9 mouse cellular contexts compared by ENCODE assay signal in genomic region chr15:101479007-101479665, GRCm38 (mm10). TPM values are rescaled to one million over a fixed set of nuclear protein-coding genes. Genes with fewer than 3 reads are reported as not detected.
DNase-seq lines count a peak whose midpoint lies in the region; ATAC-seq and TF ChIP-seq lines count a peak whose summit lies in the region.
"Had no signal": no experiment of that assay in that cellular context is flagged by ENCODE, and none has a peak within 500 bp of the region (broad histone marks: within the 10 kb centered on the region; RNA-seq: fewer than 3 reads in every experiment).

No protein-coding gene starts in this region.

- H3K4me3 ChIP-seq in embryonic facial prominence, embryonic 13.5 days = peak overlapping the region; percentile 37
- peak overlapping the region; percentile 25 for H3K4me3 ChIP-seq in heart, postnatal 0 days (ENCODE audit: low read depth, low read length)
- H3K4me3 ChIP-seq in liver, embryonic 13.5 days (replicated peaks) = no peak overlapping the region

- no peaks in the 10 kb centered on the region for H3K36me3 ChIP-seq in embryonic facial prominence, embryonic 13.5 days
- no peaks in the 10 kb centered on the region for H3K36me3 ChIP-seq in heart, postnatal 0 days (replicated peaks; ENCODE audit: control insufficient read depth, insufficient read depth, low read length)
- H3K36me3 ChIP-seq in liver, embryonic 13.5 days = no peaks in the 10 kb centered on the region

- no peak overlapping the region for H3K27ac ChIP-seq in embryonic facial prominence, embryonic 13.5 days
- H3K27ac ChIP-seq in heart, postnatal 0 days (ENCODE audit: low read depth) = no peak overlapping the region
- H3K27ac ChIP-seq in liver, embryonic 13.5 days = no peak overlapping the region

- no peaks in the 10 kb centered on the region for H3K9me3 ChIP-seq in embryonic facial prominence, embryonic 13.5 days
- no peaks in the 10 kb centered on the region for H3K9me3 ChIP-seq in heart, postnatal 0 days (replicated peaks; ENCODE audit: control insufficient read depth, low read length)
- H3K9me3 ChIP-seq in liver, embryonic 13.5 days (replicated peaks) = no peaks in the 10 kb centered on the region

- DNase-seq in heart, adult 18-20 months = peak; percentile 5 to 46
- no peak for DNase-seq in heart, postnatal 25 days (ENCODE audit: low spot score)
- DNase-seq in heart, postnatal 0 days (ENCODE audit: low spot score) = no peak
- DNase-seq in kidney, postnatal 25 days = peak; percentile 44 to 55
- DNase-seq in liver, embryonic 13.5 days = no peak
- DNase-seq in natural killer cell, adult 2 months (ENCODE audit: low spot score in 2 of 2) = peak; percentile 59 to 60
- DNase-seq in thymus, postnatal 0 days (ENCODE audit: low spot score) = peak; percentile 65

- TF ChIP-seq CTCF in heart, postnatal 0 days (IDR thresholded peaks at IDR 0.05; ENCODE audit: low read depth) = peak; percentile 25

- H3K27me3 ChIP-seq in embryonic facial prominence, embryonic 13.5 days = peaks cover 22% of the 10 kb centered on the region
- peaks cover 11% of the 10 kb centered on the region for H3K27me3 ChIP-seq in heart, postnatal 0 days (ENCODE audit: control insufficient read depth, insufficient read depth, low read length)
- H3K27me3 ChIP-seq in liver, embryonic 13.5 days = peaks cover 15% of the 10 kb centered on the region

- peak overlapping the region; percentile 63 for H3K9ac ChIP-seq in embryonic facial prominence, embryonic 13.5 days
- no peak overlapping the region for H3K9ac ChIP-seq in heart, postnatal 0 days (replicated peaks; ENCODE audit: low read depth, low read length)
- H3K9ac ChIP-seq in liver, embryonic 13.5 days = no peak overlapping the region

- peak overlapping the region; percentile 70 for H3K4me2 ChIP-seq in embryonic facial prominence, embryonic 13.5 days
- H3K4me2 ChIP-seq in heart, postnatal 0 days (ENCODE audit: low read depth, low read length) = peak overlapping the region; percentile 50
- peak overlapping the region; percentile 37 for H3K4me2 ChIP-seq in liver, embryonic 13.5 days

- 7% methylated on average over 31 of the region's 31 CpGs for WGBS in embryonic facial prominence, embryonic 13.5 days
- 8% methylated on average over 31 of the region's 31 CpGs for WGBS in heart, postnatal 0 days
- 9% methylated on average over 31 of the region's 31 CpGs for WGBS in liver, embryonic 13.5 days (ENCODE audit: insufficient replicate concordance)

- no peak for ATAC-seq in embryonic facial prominence, embryonic 13.5 days (ENCODE audit: insufficient number of reproducible peaks, insufficient read depth, low FRiP score, low TSS enrichment, low read depth)
- no peak for ATAC-seq in heart, postnatal 0 days (ENCODE audit: insufficient read depth, low read depth)
- no peak for ATAC-seq in liver, embryonic 13.5 days (ENCODE audit: low read depth)

- no peak for TF ChIP-seq EP300 in heart, postnatal 0 days (IDR thresholded peaks at IDR 0.05; ENCODE audit: low read depth)

- intact Hi-C loops in heart, postnatal 25 days (cut with DNase I) = no loop called here

- peaks cover 11% of the 10 kb centered on the region for H3K4me1 ChIP-seq in embryonic facial prominence, embryonic 13.5 days
- no peaks in the 10 kb centered on the region for H3K4me1 ChIP-seq in heart, postnatal 0 days (ENCODE audit: control insufficient read depth, insufficient read depth)
- peaks cover 5% of the 10 kb centered on the region; the same call in 1 of the 2 replicates for H3K4me1 ChIP-seq in liver, embryonic 13.5 days (replicated peaks)

RNA-seq across cellular contexts. Expression of gene Krt86, which starts 5.9 kb away (rescaled TPM):
- not detected for total RNA-seq in heart, adult 18-20 months (2021)
- total RNA-seq in heart, postnatal 25 days (2021) = not detected
- 0.22 TPM in 1 of 2 replicates, not detected in the other for polyA plus RNA-seq in embryonic facial prominence, embryonic 13.5 days (2015; fragmentation: Nextera tagmentation; extraction: Ambion mirVana)
- not detected in 2 replicates for total RNA-seq in heart, postnatal 0 days (2014; rRNA removed; ENCODE audit: low replicate concordance)
- polyA plus RNA-seq in heart, postnatal 0 days (2015; fragmentation: Nextera tagmentation; extraction: Ambion mirVana) = not detected in 2 replicates
- polyA plus RNA-seq in liver, embryonic 13.5 days (2015; fragmentation: Nextera tagmentation; extraction: Ambion mirVana) = not detected in 2 replicates
- polyA plus RNA-seq in thymus, postnatal 0 days (2015; fragmentation: Nextera tagmentation; extraction: Ambion mirVana) = 0.28 and 0.46 TPM in 2 replicates
- polyA plus RNA-seq: C2C12 had no signal

RNA-seq across cellular contexts. Expression of gene Krt83, which starts 12.2 kb away (rescaled TPM):
- total RNA-seq in heart, adult 18-20 months (2021) = not detected
- not detected for total RNA-seq in heart, postnatal 25 days (2021)
- polyA plus RNA-seq in embryonic facial prominence, embryonic 13.5 days (2015; fragmentation: Nextera tagmentation; extraction: Ambion mirVana) = not detected in 2 replicates
- total RNA-seq in heart, postnatal 0 days (2014; rRNA removed; ENCODE audit: low replicate concordance) = not detected in 2 replicates
- not detected in 2 replicates for polyA plus RNA-seq in heart, postnatal 0 days (2015; fragmentation: Nextera tagmentation; extraction: Ambion mirVana)
- not detected in 2 replicates for polyA plus RNA-seq in liver, embryonic 13.5 days (2015; fragmentation: Nextera tagmentation; extraction: Ambion mirVana)
- 1.0 and 1.7 TPM in 2 replicates for polyA plus RNA-seq in thymus, postnatal 0 days (2015; fragmentation: Nextera tagmentation; extraction: Ambion mirVana)
- polyA plus RNA-seq: C2C12 had no signal

RNA-seq across cellular contexts. Expression of gene Krt81, which starts 15.6 kb away (rescaled TPM):
- not detected for total RNA-seq in heart, adult 18-20 months (2021)
- total RNA-seq in heart, postnatal 25 days (2021) = not detected
- polyA plus RNA-seq in embryonic facial prominence, embryonic 13.5 days (2015; fragmentation: Nextera tagmentation; extraction: Ambion mirVana) = not detected in 2 replicates
- not detected in 2 replicates for total RNA-seq in heart, postnatal 0 days (2014; rRNA removed; ENCODE audit: low replicate concordance)
- not detected in 2 replicates for polyA plus RNA-seq in heart, postnatal 0 days (2015; fragmentation: Nextera tagmentation; extraction: Ambion mirVana)
- polyA plus RNA-seq in liver, embryonic 13.5 days (2015; fragmentation: Nextera tagmentation; extraction: Ambion mirVana) = not detected in 2 replicates
- polyA plus RNA-seq in thymus, postnatal 0 days (2015; fragmentation: Nextera tagmentation; extraction: Ambion mirVana) = 0.47 and 0.48 TPM in 2 replicates
- polyA plus RNA-seq: C2C12 had no signal

RNA-seq across cellular contexts. Expression of gene Krt88, which starts 31.6 kb away (rescaled TPM):
- not detected for total RNA-seq in heart, adult 18-20 months (2021)
- not detected for total RNA-seq in heart, postnatal 25 days (2021)
- not detected in 2 replicates for polyA plus RNA-seq in embryonic facial prominence, embryonic 13.5 days (2015; fragmentation: Nextera tagmentation; extraction: Ambion mirVana)
- not detected in 2 replicates for total RNA-seq in heart, postnatal 0 days (2014; rRNA removed; ENCODE audit: low replicate concordance)
- not detected in 2 replicates for polyA plus RNA-seq in heart, postnatal 0 days (2015; fragmentation: Nextera tagmentation; extraction: Ambion mirVana)
- not detected in 2 replicates for polyA plus RNA-seq in liver, embryonic 13.5 days (2015; fragmentation: Nextera tagmentation; extraction: Ambion mirVana)
- polyA plus RNA-seq in thymus, postnatal 0 days (2015; fragmentation: Nextera tagmentation; extraction: Ambion mirVana) = 0.28 TPM in 1 of 2 replicates, not detected in the other
- polyA plus RNA-seq: C2C12 had no signal

RNA-seq across cellular contexts. Expression of gene Gm49425, which starts 37.9 kb away (rescaled TPM):
- total RNA-seq in heart, adult 18-20 months (2021) = not detected
- total RNA-seq in heart, postnatal 25 days (2021) = not detected
- 1.0 TPM in 1 of 2 replicates, not detected in the other for polyA plus RNA-seq in embryonic facial prominence, embryonic 13.5 days (2015; fragmentation: Nextera tagmentation; extraction: Ambion mirVana)
- total RNA-seq in heart, postnatal 0 days (2014; rRNA removed; ENCODE audit: low replicate concordance) = not detected in 2 replicates
- polyA plus RNA-seq in heart, postnatal 0 days (2015; fragmentation: Nextera tagmentation; extraction: Ambion mirVana) = not detected in 2 replicates
- not detected in 2 replicates for polyA plus RNA-seq in liver, embryonic 13.5 days (2015; fragmentation: Nextera tagmentation; extraction: Ambion mirVana)
- 0.13 and 0.39 TPM in 2 replicates for polyA plus RNA-seq in thymus, postnatal 0 days (2015; fragmentation: Nextera tagmentation; extraction: Ambion mirVana)
- polyA plus RNA-seq: C2C12 had no signal

Comparison
In these comparisons a context has a peak if more than half of its experiments do, and no peak if none do; other contexts are left out.
1. DNase-seq: peak in heart, adult 18-20 months (2 of 2), kidney, postnatal 25 days (2 of 2), natural killer cell, adult 2 months (2 of 2) and thymus, postnatal 0 days (single experiment); none in heart, postnatal 25 days (single experiment), heart, postnatal 0 days (single experiment) and liver, embryonic 13.5 days (single experiment).
2. Peak in every context shown above with its lines, with median percentiles within 50 percentile points of each other: H3K4me2 ChIP-seq.